Mouse (Mus musculus) neural tube, embryonic 13.5 days (tissue): ENCODE measurements around the gene Erv3. TPM values are rescaled to one million over a fixed set of nuclear protein-coding genes. Genes with fewer than 3 reads are reported as not detected.

Experiments
- ATAC-seq: fragments of 200-750 bp; cut with Nextera tagmentation; 2 replicates; pipeline ENCODE4 v1.8.0; 2017; ENCODE audit warnings: low read depth, mild to moderate bottlenecking, moderate TSS enrichment, moderate library complexity
- H3K27ac ChIP-seq: fragments of 300-500 bp; sonication (generic); replicated peaks from 2 replicates; pipeline ENCODE4 v1.5.1; 2015; ENCODE audit warnings: moderate library complexity, mild to moderate bottlenecking, inconsistent platforms
- H3K27me3 ChIP-seq: fragments of 300-500 bp; sonication (generic); 2 replicates; pipeline ENCODE4 v1.6.1; 2015; ENCODE audit warnings: mild to moderate bottlenecking, inconsistent platforms
- H3K36me3 ChIP-seq: fragments of 300-500 bp; sonication (generic); 2 replicates; pipeline ENCODE4 v1.6.1; 2015; ENCODE audit warnings: mild to moderate bottlenecking, inconsistent platforms
- H3K4me1 ChIP-seq: fragments of 300-500 bp; sonication (generic); replicated peaks from 2 replicates; pipeline ENCODE4 v1.6.1; 2015; ENCODE audit warnings: inconsistent platforms
- H3K4me2 ChIP-seq: fragments of 300-500 bp; sonication (generic); 2 replicates; pipeline ENCODE4 v1.6.1; 2015; ENCODE audit warnings: inconsistent platforms, mild to moderate bottlenecking, moderate library complexity
- H3K4me3 ChIP-seq: fragments of 300-500 bp; sonication (generic); 2 replicates; pipeline ENCODE4 v1.5.1; 2015; ENCODE audit warnings: mild to moderate bottlenecking, inconsistent platforms
- H3K9ac ChIP-seq: fragments of 300-500 bp; sonication (generic); 2 replicates; pipeline ENCODE4 v1.6.1; 2015; ENCODE audit warnings: moderate library complexity, mild to moderate bottlenecking, inconsistent platforms
- H3K9me3 ChIP-seq: fragments of 300-500 bp; sonication (generic); 2 replicates; pipeline ENCODE4 v1.6.1; 2016; ENCODE audit warnings: inconsistent platforms
- WGBS: fragments of 180-500 bp; shearing (Covaris S2); methylation state at CpG from one replicate; pipeline ENCODE4 v1.1.7; 2015; 5-methylcytosine and 5-hydroxymethylcytosine counted together
- polyA plus RNA-seq: library from polyadenylated mRNA; unstranded; fragments of >200 nt; fragmentation: Nextera tagmentation; extraction: Ambion mirVana; gene quantifications from 2 replicates; pipeline ENCODE4 v1.2.1, GENCODE M21; 2015

Gene Erv3
- polyA plus RNA-seq, 1 experiment from 2014 or later = 0.07 TPM

DNA sequence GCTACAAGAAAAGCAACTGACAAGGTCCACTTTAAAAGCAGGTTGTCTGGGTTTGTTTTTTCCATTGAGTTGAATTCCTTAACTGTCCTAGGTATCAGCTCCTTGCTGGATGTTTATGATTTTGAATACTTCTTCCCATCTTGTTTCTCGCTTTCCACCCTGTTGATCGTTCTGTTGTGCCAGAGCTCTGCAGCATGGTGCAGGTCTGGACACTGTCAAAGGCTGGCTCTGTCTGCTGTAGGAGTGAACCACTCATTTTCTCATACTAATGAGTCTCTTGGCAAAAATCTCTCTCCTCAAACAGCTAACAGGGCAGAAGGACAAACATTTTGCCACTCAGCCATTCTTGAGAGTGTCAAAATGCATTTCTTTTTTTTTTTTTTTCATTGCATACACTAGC, 35.6 kb upstream of the Erv3 start:
- H3K9me3 ChIP-seq = no peaks in the 10 kb centered on the region
- ATAC-seq = no peak
- no peak overlapping the region for H3K9ac ChIP-seq
- H3K4me3 ChIP-seq = no peak overlapping the region
- peaks cover 7% of the 10 kb centered on the region; the same call in 1 of the 2 replicates for H3K4me1 ChIP-seq
- 90% methylated on average over 2 of the region's 2 CpGs for WGBS
- no peaks in the 10 kb centered on the region for H3K27me3 ChIP-seq
- no peak overlapping the region for H3K4me2 ChIP-seq
- no peaks in the 10 kb centered on the region for H3K36me3 ChIP-seq
- no peak overlapping the region for H3K27ac ChIP-seq

DNA sequence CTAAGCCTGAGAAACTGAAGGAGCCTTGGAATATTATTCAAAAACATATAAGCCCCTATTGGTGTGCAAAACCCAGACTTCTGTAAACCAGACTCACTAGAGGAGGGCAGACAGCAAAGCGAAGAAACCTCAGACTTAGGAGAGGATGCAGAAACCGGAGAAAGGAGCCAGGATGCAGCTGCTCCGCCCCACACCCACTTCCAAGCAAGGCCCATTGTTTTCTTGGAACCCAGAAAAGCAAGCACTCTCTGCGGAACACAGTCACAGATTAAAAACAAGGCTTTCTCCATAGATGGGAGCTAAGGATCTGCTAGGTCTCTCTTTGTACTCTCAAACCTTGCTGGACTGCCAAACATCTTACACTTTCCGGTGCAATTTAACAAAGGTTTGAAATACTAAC, 33.0 kb upstream of the Erv3 start:
- Histone ChIP-seq H3K4me3 (no peak overlapping the region), H3K27ac (no peak overlapping the region), H3K4me1 (peaks cover 16% of the 10 kb centered on the region; the same call in 1 of the 2 replicates), H3K9me3 (no peaks in the 10 kb centered on the region), H3K4me2 (no peak overlapping the region), H3K36me3 (no peaks in the 10 kb centered on the region), H3K27me3 (no peaks in the 10 kb centered on the region), H3K9ac (no peak overlapping the region)
- WGBS = 23% methylated on average over 5 of the region's 5 CpGs
- no peak for ATAC-seq

DNA sequence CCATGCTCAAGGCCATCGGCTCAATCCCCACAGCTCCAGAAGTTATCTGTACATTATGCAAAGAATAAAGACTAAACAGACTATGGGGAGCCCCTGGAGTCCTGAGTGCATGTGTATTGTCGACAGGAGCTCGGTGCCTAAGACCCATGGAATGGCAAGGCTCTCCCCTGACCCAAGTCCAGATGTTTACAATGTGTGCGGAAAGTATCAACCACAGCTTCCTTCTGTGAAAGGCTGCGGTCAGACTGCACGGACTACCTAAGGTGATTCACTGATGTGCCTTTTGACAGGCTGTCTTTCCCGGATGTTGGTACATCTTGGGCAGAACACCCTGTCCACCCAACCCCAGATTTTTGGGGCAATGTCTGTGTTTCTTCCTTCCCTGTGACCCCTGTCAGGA, 28.7 kb upstream of the Erv3 start:
- no peaks in the 10 kb centered on the region for H3K9me3 ChIP-seq
- H3K4me1 ChIP-seq = peaks cover 17% of the 10 kb centered on the region; the same call in 1 of the 2 replicates
- no peak for ATAC-seq
- WGBS = 74% methylated on average over 7 of the region's 7 CpGs
- H3K27me3 ChIP-seq = no peaks in the 10 kb centered on the region
- no peak overlapping the region for H3K27ac ChIP-seq
- H3K9ac ChIP-seq = no peak overlapping the region
- no peak overlapping the region for H3K4me3 ChIP-seq
- no peak overlapping the region for H3K4me2 ChIP-seq
- H3K36me3 ChIP-seq = no peaks in the 10 kb centered on the region

DNA sequence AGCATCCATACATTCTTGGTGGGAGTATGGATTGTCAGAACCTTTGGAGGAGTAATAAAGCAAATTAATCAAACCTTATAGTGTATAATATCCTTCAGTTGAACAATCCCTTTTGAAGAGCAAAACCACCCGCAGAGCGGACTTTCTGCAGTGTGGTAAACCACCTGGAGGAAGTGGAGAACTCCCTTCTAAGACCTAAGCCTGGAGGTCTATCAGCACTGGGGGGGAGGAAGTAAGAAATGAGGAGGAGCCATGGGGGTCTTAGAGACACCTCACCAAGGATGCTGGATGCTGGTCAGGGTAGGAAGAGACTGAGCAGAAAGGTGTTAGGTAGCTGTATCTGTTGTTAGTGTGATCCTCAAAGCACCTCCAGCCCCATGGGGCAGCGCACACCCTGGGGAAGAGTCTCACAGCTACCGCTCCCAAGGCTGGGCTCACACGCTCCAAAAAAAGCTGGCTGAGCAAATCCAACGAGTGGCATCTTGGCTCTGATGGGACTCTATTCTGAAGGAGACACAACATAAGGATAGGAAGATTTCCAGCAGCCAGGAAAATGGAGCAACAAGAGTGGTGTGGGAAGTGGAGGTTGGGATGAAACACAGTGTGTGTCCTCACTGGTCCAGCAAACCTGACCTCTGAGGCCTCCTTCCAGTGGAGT, 27.1 kb upstream of the Erv3 start:
- peaks cover 17% of the 10 kb centered on the region; the same call in 1 of the 2 replicates for H3K4me1 ChIP-seq
- H3K4me3 ChIP-seq = no peak overlapping the region
- no peak overlapping the region for H3K27ac ChIP-seq
- no peak for ATAC-seq
- no peaks in the 10 kb centered on the region for H3K9me3 ChIP-seq
- no peak overlapping the region for H3K9ac ChIP-seq
- H3K4me2 ChIP-seq = no peak overlapping the region
- H3K27me3 ChIP-seq = no peaks in the 10 kb centered on the region
- H3K36me3 ChIP-seq = no peaks in the 10 kb centered on the region
- 91% methylated on average over 6 of the region's 6 CpGs for WGBS

DNA sequence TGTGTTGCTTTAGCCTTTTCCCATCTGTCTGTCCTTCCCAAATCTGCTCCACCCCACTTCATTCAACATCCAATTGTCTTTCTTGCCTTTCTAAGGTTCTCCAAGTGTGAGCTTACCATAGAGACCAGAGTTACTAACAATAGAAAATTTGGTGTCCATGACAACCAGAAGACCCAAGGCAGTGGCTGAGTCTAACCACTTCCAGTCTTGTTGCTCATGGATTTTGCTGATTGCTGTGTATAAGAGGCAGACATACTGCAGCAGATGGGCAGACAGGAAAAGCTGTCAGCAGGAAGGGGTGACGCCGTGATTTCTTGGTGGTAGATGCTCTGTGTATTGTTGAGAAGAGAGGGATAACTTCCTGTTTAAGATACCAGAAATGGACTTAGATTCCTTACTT, 23.6 kb upstream of the Erv3 start:
- no peaks in the 10 kb centered on the region for H3K9me3 ChIP-seq
- no peaks in the 10 kb centered on the region for H3K27me3 ChIP-seq
- no peak overlapping the region for H3K4me3 ChIP-seq
- no peak for ATAC-seq
- H3K4me1 ChIP-seq = peaks cover 6% of the 10 kb centered on the region; the same call in 1 of the 2 replicates
- WGBS = 60% methylated on average over 2 of the region's 2 CpGs
- H3K36me3 ChIP-seq = no peaks in the 10 kb centered on the region
- no peak overlapping the region for H3K9ac ChIP-seq
- H3K4me2 ChIP-seq = no peak overlapping the region
- no peak overlapping the region for H3K27ac ChIP-seq

DNA sequence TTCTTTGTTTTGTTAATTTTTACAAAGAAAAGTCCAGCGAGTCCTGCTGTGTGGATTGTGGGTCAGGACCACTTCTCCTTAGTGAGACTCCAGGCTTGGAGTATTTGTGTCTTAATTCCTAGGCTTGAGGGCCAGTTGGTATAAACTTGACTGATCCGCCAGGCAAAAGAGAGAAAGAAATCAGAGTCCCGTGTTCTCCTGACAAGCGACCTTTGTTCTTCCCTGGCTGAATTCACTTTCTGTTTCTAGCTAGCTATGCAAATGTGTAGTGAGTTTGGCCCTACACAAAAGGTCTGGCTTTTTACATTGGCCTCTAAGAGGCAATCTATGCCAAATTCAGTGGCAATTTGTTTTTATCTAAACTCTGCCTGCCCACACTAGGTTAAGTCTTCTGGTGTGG, 22.2 kb upstream of the Erv3 start:
- no peak for ATAC-seq
- Histone ChIP-seq H3K9ac (no peak overlapping the region), H3K4me1 (peaks cover 6% of the 10 kb centered on the region; the same call in 1 of the 2 replicates), H3K9me3 (no peaks in the 10 kb centered on the region), H3K4me3 (no peak overlapping the region), H3K27me3 (no peaks in the 10 kb centered on the region), H3K36me3 (no peaks in the 10 kb centered on the region), H3K27ac (no peak overlapping the region), H3K4me2 (no peak overlapping the region)
- WGBS = 54% methylated on average over 4 of the region's 4 CpGs

DNA sequence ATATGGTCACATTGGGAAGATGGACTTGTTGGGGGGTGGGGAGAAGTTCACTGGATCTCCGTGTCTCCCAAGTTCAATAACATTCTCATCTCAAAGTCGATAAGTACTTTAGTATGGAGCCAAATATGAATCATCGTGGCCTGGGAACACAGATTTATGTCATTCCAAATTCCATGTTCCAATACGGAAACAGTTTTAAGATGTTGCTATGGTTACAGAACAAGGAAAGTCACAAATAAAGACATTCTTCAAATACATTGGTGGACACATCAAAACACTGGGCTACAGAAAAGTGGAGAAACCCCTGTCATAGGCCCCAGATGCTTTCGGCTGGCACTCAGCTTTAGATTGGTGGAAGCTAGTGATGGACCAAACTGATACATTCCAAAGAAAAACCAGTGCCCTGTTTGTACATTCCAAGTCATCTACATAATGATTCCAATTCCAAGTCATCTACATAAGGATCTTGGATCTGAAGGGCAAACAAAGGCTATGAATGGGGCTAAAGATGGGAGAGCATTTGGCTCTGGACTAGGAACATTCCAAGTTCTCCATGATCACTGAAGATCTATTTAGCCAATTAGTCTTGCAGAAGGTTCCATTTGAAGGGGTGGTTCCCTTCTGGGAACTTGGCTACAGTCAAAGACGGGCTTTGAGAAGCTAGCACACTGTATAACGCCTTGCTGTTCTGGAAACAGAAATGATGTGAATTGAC, 17.2 kb upstream of the Erv3 start:
- no peak for ATAC-seq
- no peak overlapping the region for H3K4me3 ChIP-seq
- 93% methylated on average over 7 of the region's 7 CpGs for WGBS
- no peak overlapping the region for H3K27ac ChIP-seq
- 0 out of 2 replicates have a peak, but pooled peaks cover 3% of the 10 kb centered on the region for H3K9me3 ChIP-seq
- H3K27me3 ChIP-seq = no peaks in the 10 kb centered on the region
- H3K36me3 ChIP-seq = no peaks in the 10 kb centered on the region
- H3K4me1 ChIP-seq = no peaks in the 10 kb centered on the region
- H3K9ac ChIP-seq = no peak overlapping the region
- H3K4me2 ChIP-seq = no peak overlapping the region

DNA sequence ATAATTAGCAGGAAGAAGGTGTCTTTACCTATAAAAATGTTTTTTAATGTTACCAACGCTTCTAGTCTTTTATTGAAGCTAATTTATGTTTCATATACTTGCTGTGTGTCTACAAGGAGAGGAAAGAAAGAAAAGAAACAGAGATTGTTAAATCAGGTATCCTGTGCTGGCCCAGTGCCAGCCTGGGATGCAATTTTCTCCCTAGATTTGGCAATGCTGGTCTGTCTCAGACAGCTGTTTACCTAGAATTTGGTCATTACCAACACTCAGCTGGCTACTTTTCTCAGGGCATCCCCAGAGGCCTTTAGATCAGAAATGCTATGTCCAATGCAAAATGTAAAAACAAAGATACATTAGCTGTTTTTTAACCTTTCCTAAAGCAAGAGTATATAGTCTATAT, 13.8 kb upstream of the Erv3 start:
- WGBS = 94% methylated on average over 1 of the region's 1 CpGs

DNA sequence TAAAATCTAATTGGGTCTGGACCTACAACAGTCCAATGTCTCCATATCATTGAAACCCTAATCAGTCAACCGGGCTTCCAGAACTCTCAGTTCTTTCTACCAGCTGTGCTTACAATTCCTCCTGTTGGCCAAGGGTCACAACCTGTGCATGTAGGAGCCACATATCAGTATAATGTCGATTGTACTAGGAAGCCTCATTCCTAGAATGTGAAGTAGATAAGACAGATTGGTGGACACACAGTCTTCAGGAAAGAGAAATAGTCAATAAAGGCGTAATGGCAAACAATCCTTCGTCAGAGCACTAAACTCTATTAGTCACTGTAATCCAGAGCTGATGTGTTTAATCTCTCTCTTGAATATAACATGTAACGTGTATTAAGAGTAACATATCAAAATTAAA, 9.4 kb upstream of the Erv3 start:
- no peak for ATAC-seq
- Histone ChIP-seq H3K4me3 (no peak overlapping the region), H3K36me3 (no peaks in the 10 kb centered on the region), H3K27ac (no peak overlapping the region), H3K4me2 (no peak overlapping the region), H3K9ac (no peak overlapping the region), H3K4me1 (no peaks in the 10 kb centered on the region), H3K27me3 (no peaks in the 10 kb centered on the region), H3K9me3 (0 out of 2 replicates have a peak, but pooled peaks cover 3% of the 10 kb centered on the region)
- 93% methylated on average over 5 of the region's 5 CpGs for WGBS

More for the DNA sequence above, 13.8 kb upstream of the Erv3 start:
- Histone ChIP-seq H3K4me3 (no peak overlapping the region), H3K9me3 (0 out of 2 replicates have a peak, but pooled peaks cover 3% of the 10 kb centered on the region), H3K27me3 (no peaks in the 10 kb centered on the region), H3K27ac (no peak overlapping the region), H3K9ac (no peak overlapping the region), H3K36me3 (no peaks in the 10 kb centered on the region), H3K4me1 (no peaks in the 10 kb centered on the region), H3K4me2 (no peak overlapping the region)
- no peak for ATAC-seq

DNA sequence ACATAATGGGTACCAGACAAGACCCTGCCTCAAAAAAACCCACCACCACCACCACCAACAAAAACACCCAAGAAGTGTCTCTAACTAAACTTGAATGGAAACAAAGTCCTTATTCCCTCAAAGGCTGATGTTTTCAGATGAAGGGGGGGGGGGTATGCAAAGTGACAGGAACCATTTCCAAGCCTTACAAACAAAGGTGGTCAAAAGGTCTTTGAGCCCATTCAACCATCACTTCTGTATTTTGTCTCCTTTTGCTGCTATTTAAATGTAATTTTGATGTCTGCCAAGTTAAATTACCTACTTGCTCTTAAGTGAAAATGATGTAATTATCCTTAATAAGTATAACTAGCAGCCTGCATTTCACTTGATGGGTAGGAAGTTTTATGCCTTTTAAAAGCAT, 7.1 kb upstream of the Erv3 start:
- Histone ChIP-seq H3K4me2 (no peak overlapping the region), H3K4me3 (no peak overlapping the region)
- no peak for ATAC-seq

DNA sequence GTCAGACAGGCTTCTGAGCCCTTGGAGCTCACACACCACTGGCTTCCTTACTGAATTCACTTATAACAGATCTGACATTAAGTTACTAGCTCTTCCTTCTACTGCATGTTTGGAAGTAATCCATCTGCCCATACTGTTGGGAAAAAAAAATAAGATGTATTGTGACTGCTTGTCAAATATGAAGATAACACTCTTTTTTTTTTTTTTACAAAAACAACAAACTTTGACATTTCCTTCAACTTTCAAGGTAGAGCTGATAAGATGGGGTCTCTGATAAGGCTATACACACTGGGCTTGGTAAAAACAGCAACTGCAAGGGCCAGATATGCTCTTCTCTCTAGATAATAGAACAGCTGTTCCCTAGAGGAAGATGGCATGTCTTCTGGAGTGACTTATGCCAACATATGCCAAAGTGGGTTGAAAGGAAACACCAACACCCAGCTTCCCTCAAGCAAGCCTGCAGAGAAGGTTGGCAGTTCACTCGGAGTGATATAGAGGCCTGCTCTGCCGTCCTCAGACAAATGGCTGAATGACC, 4.8 kb upstream of the Erv3 start:
- 84% methylated on average over 2 of the region's 2 CpGs for WGBS
- Histone ChIP-seq H3K9ac (no peak overlapping the region), H3K4me2 (no peak overlapping the region), H3K9me3 (no peaks in the 10 kb centered on the region), H3K4me3 (no peak overlapping the region), H3K27ac (no peak overlapping the region), H3K36me3 (no peaks in the 10 kb centered on the region), H3K4me1 (peaks cover 14% of the 10 kb centered on the region), H3K27me3 (no peaks in the 10 kb centered on the region)
- ATAC-seq = no peak

More for the DNA sequence above, 7.1 kb upstream of the Erv3 start:
- Histone ChIP-seq H3K27me3 (no peaks in the 10 kb centered on the region), H3K4me1 (peaks cover 14% of the 10 kb centered on the region), H3K36me3 (no peaks in the 10 kb centered on the region), H3K9ac (no peak overlapping the region), H3K27ac (no peak overlapping the region), H3K9me3 (no peaks in the 10 kb centered on the region)

DNA sequence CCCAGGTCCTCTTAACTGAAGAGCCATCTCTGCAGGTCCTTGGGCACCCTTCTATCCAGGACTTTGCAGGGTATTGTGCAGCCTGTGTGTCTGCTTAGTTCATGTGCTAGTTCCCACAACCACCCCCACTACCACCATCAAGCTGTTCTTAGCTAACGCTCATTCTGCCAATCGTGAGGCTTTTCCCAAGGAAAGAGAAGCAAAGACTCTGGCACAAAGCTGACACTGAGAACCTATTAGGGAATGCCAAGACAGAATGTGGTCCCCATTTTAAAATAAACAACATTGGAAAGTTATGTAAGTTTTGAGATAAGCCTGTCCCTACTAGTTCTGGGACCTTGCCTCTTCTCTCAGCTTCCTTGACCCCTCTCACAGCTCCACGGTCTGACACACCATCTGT, 3.9 kb upstream of the Erv3 start:
- Histone ChIP-seq H3K9me3 (no peaks in the 10 kb centered on the region), H3K4me2 (no peak overlapping the region), H3K9ac (no peak overlapping the region), H3K4me3 (no peak overlapping the region), H3K4me1 (peaks cover 14% of the 10 kb centered on the region), H3K36me3 (no peaks in the 10 kb centered on the region), H3K27me3 (no peaks in the 10 kb centered on the region), H3K27ac (no peak overlapping the region)
- WGBS = 87% methylated on average over 3 of the region's 3 CpGs
- ATAC-seq = no peak; the same call in 1 of the 2 replicates
